Mouse (Mus musculus) embryo, embryonic 11.5 days (tissue): ENCODE measurements at regions not wholly inside any gene's neighbourhood (a gene's known extent, or its start where the extent isn't known, plus 50 kb on each side); places are given as distances from the start of the nearest gene placed in this dataset.

Source experiments
- DNase-seq: peaks from one replicate; pipeline ENCODE4 v3.0.0-alpha.2; 2012; ENCODE audit warnings: low read depth, low spot score

GRCm38 (mm10) chr9:30772456-30772855, 149.8 kb downstream of the Adamts15 start:
- DNase-seq = no peak

- DNase-seq = no peak
Observed at GRCm38 (mm10) chr9:30770436-30771173, 151.6 kb downstream of the Adamts15 start.

GRCm38 (mm10) chr9:30769435-30769729, 152.9 kb downstream of the Adamts15 start:
- no peak for DNase-seq

- DNase-seq = no peak
Observed at GRCm38 (mm10) chr9:30768665-30769434, 153.4 kb downstream of the Adamts15 start.

GRCm38 (mm10) chr9:30766701-30767100, 155.6 kb downstream of the Adamts15 start:
- DNase-seq = no peak

GRCm38 (mm10) chr9:30766171-30766570, 156.1 kb downstream of the Adamts15 start:
- no peak for DNase-seq

GRCm38 (mm10) chr9:30765017-30765569, 157.2 kb downstream of the Adamts15 start:
- no peak for DNase-seq

- DNase-seq = no peak
Observed at GRCm38 (mm10) chr9:30762913-30763312, 159.3 kb downstream of the Adamts15 start.

- DNase-seq = no peak
Observed at GRCm38 (mm10) chr9:30758121-30758520, 164.1 kb downstream of the Adamts15 start.

GRCm38 (mm10) chr9:30757406-30757805, 164.8 kb downstream of the Adamts15 start:
- no peak for DNase-seq

- DNase-seq = no peak
Observed at GRCm38 (mm10) chr9:30756796-30757195, 165.5 kb downstream of the Adamts15 start.

- no peak for DNase-seq
Observed at GRCm38 (mm10) chr9:30755586-30755985, 166.7 kb downstream of the Adamts15 start.

- no peak for DNase-seq
Observed at GRCm38 (mm10) chr9:30754826-30755225, 167.4 kb downstream of the Adamts15 start.

GRCm38 (mm10) chr9:30743471-30743870, 178.8 kb downstream of the Adamts15 start:
- no peak for DNase-seq

GRCm38 (mm10) chr9:30742471-30743098, 179.7 kb downstream of the Adamts15 start:
- DNase-seq = no peak

GRCm38 (mm10) chr9:30731687-30732086, 190.6 kb downstream of the Adamts15 start:
- DNase-seq = no peak

- DNase-seq = no peak
Observed at GRCm38 (mm10) chr9:30723364-30724070, 198.7 kb downstream of the Adamts15 start.

- no peak for DNase-seq
Observed at GRCm38 (mm10) chr9:30721861-30722260, 200.4 kb downstream of the Adamts15 start.

- DNase-seq = no peak
Observed at GRCm38 (mm10) chr9:30716421-30717170, 205.7 kb downstream of the Adamts15 start.

GRCm38 (mm10) chr9:30710131-30710530, 212.1 kb downstream of the Adamts15 start:
- DNase-seq = no peak

- peak; percentile 9 for DNase-seq
Observed at GRCm38 (mm10) chr9:30699848-30700247, 222.4 kb downstream of the Adamts15 start.
